Comparison of ENCODE assay signal across 24 mouse cellular contexts in genomic region chr17:64592355-64592754, GRCm38 (mm10).
"Had no signal": no experiment of that assay in that cellular context is flagged by ENCODE, and none has a peak within 500 bp of the region (broad histone marks: within the 10 kb centered on the region; RNA-seq: fewer than 3 reads in every experiment).

No protein-coding gene starts in this region.

- H3K4me2 ChIP-seq: intestine, embryonic 15.5 days; kidney, embryonic 15.5 days; limb, embryonic 13.5 days; liver, embryonic 12.5 days; liver, embryonic 15.5 days; midbrain, embryonic 13.5 days had no signal

- ATAC-seq: intestine, embryonic 15.5 days; liver, embryonic 12.5 days; midbrain, embryonic 13.5 days; midbrain, embryonic 16.5 days had no signal

- H3K4me1 ChIP-seq: intestine, embryonic 15.5 days; kidney, embryonic 15.5 days; limb, embryonic 10.5 days; limb, embryonic 13.5 days; midbrain, embryonic 10.5 days had no signal

- H3K4me3 ChIP-seq: intestine, embryonic 15.5 days; kidney, embryonic 15.5 days; limb, embryonic 10.5 days; limb, embryonic 13.5 days; liver, embryonic 12.5 days; liver, embryonic 15.5 days; megakaryocyte, embryonic 14.5 days; midbrain, embryonic 10.5 days; midbrain, embryonic 13.5 days had no signal

- H3K27ac ChIP-seq: intestine, embryonic 15.5 days; kidney, embryonic 15.5 days; limb, embryonic 10.5 days; limb, embryonic 13.5 days; liver, embryonic 12.5 days; liver, embryonic 15.5 days; midbrain, embryonic 10.5 days; midbrain, embryonic 13.5 days; stomach, postnatal 0 days had no signal

- H3K36me3 ChIP-seq: intestine, embryonic 15.5 days; kidney, embryonic 15.5 days; limb, embryonic 10.5 days; limb, embryonic 13.5 days; liver, embryonic 12.5 days; liver, embryonic 15.5 days; midbrain, embryonic 10.5 days; midbrain, embryonic 13.5 days had no signal

- DNase-seq: kidney, adult 11 months; kidney, adult 8-10 months; kidney, postnatal 10 days; kidney, postnatal 36 days; layer of hippocampus, adult 9-11 months; lung, adult 2 months; lung, postnatal 14 days; lung, postnatal 4 days; right cerebral cortex, adult 18-20 months; right cerebral cortex, postnatal 14 days; right cerebral cortex, postnatal 4 days; thymus, adult 2 months; thymus, postnatal 25 days had no signal

- H3K27me3 ChIP-seq: intestine, embryonic 15.5 days; kidney, embryonic 15.5 days; limb, embryonic 13.5 days; liver, embryonic 12.5 days; liver, embryonic 15.5 days; megakaryocyte, embryonic 14.5 days; midbrain, embryonic 13.5 days had no signal

- H3K9ac ChIP-seq: intestine, embryonic 15.5 days; kidney, embryonic 15.5 days; limb, embryonic 13.5 days; liver, embryonic 12.5 days; liver, embryonic 15.5 days; midbrain, embryonic 13.5 days had no signal

- H3K9me3 ChIP-seq: intestine, embryonic 15.5 days; kidney, embryonic 15.5 days; limb, embryonic 10.5 days; liver, embryonic 12.5 days; liver, embryonic 15.5 days; midbrain, embryonic 10.5 days; midbrain, embryonic 13.5 days had no signal
